Mouse (Mus musculus): ENCODE results near the gene Rassf5.
"Not testable (repeated sequence)": the region's sequence is repeated elsewhere in the genome, so short reads cannot be mapped to it uniquely, and the experiment has no call there.

Gene Rassf5

GRCm38 (mm10) chr1:131175819-131176218, 69.2 kb downstream of the Rassf5 start:
- DNase-seq, result no peak

GRCm38 (mm10) chr1:131175189-131175588, 69.9 kb downstream of the Rassf5 start:
- DNase-seq, result no peak

GRCm38 (mm10) chr1:131174299-131174861, 70.7 kb downstream of the Rassf5 start:
- DNase-seq, result peak; percentile 24 to 26

- DNase-seq, result no peak
These were observed 71.2 kb downstream of the Rassf5 start for GRCm38 (mm10) chr1:131173809-131174208.

GRCm38 (mm10) chr1:131173001-131173400, 72.1 kb downstream of the Rassf5 start:
- no peak for DNase-seq

GRCm38 (mm10) chr1:131167612-131168011, 77.4 kb downstream of the Rassf5 start:
- DNase-seq, result no peak

GRCm38 (mm10) chr1:131164427-131164826, 80.6 kb downstream of the Rassf5 start:
- no peak for DNase-seq

- DNase-seq, result no peak
These were observed 84.0 kb downstream of the Rassf5 start for GRCm38 (mm10) chr1:131161091-131161490.

GRCm38 (mm10) chr1:131159573-131160327, 85.3 kb downstream of the Rassf5 start:
- not testable (repeated sequence) for DNase-seq

- peak; percentile 39 to 53 for DNase-seq
These were observed 89.6 kb downstream of the Rassf5 start for GRCm38 (mm10) chr1:131155456-131155855.

GRCm38 (mm10) chr1:131153018-131153629, 91.9 kb downstream of the Rassf5 start, which contains the start of gene Eif2d:
Gene Eif2d (plus strand): TSS chr1:131153181.
- DNase-seq, result peak; percentile 93

- no peak for DNase-seq
These were observed 95.6 kb downstream of the Rassf5 start for GRCm38 (mm10) chr1:131149496-131149895.

GRCm38 (mm10) chr1:131146181-131146614, 98.9 kb downstream of the Rassf5 start:
- no peak for DNase-seq

GRCm38 (mm10) chr1:131145222-131145621, 99.8 kb downstream of the Rassf5 start:
- DNase-seq, result not testable (repeated sequence)

- no peak for DNase-seq
These were observed 102.6 kb downstream of the Rassf5 start for GRCm38 (mm10) chr1:131142472-131142871.

GRCm38 (mm10) chr1:131141449-131141848, 103.6 kb downstream of the Rassf5 start:
- DNase-seq, result no peak

GRCm38 (mm10) chr1:131139102-131140095, 105.7 kb downstream of the Rassf5 start:
- no peak for DNase-seq

GRCm38 (mm10) chr1:131138191-131139016, 106.7 kb downstream of the Rassf5 start, which contains the start of gene Dyrk3:
Gene Dyrk3 (minus strand): TSS chr1:131138340.
- peak; percentile 87 to 92 for DNase-seq

- no peak for DNase-seq
These were observed 107.3 kb downstream of the Rassf5 start for GRCm38 (mm10) chr1:131137717-131138118.

GRCm38 (mm10) chr1:131137111-131137510, 107.9 kb downstream of the Rassf5 start:
- no peak for DNase-seq

GRCm38 (mm10) chr1:131135960-131136629, 109.0 kb downstream of the Rassf5 start:
- DNase-seq, result no peak
